Mouse (Mus musculus) lung, postnatal 0 days (tissue): ENCODE measurements at regions not wholly inside any gene's neighbourhood (a gene's known extent, or its start where the extent isn't known, plus 50 kb on each side); places are given as distances from the start of the nearest gene placed in this dataset.

Source experiments
- CTCF ChIP-seq: IDR thresholded peaks from 2 replicates; pipeline ENCODE4 v1.5.1; 2016; ENCODE audit warnings: antibody characterized with exemption, mild to moderate bottlenecking
- EP300 ChIP-seq: IDR thresholded peaks from 2 replicates; pipeline ENCODE4 v1.6.1; 2016; ENCODE audit warnings: antibody characterized with exemption, mild to moderate bottlenecking, control low read depth

GRCm38 (mm10) chr10:8577642-8578356, 59.2 kb upstream of the Ust start:
- TF ChIP-seq CTCF (no peak), EP300 (no peak)
